8 mouse cellular contexts compared by ENCODE assay signal in genomic region chr6:92464781-92465337, GRCm38 (mm10).
DNase-seq lines count a peak whose midpoint lies in the region; ATAC-seq lines count a peak whose summit lies in the region.

No protein-coding gene starts in this region.

- H3K9ac ChIP-seq in embryonic facial prominence, embryonic 13.5 days: no peak overlapping the region
- H3K9ac ChIP-seq in hindbrain, embryonic 15.5 days: no peak overlapping the region

- peak; percentile 38 for DNase-seq in adrenal gland, adult 8-10 months
- DNase-seq in adrenal gland, adult 18-20 months (ENCODE audit: low spot score in 2 of 2): no peak
- DNase-seq in 3T3-L1 (ENCODE audit: low read depth, low spot score): peak; percentile 39
- DNase-seq in lung, postnatal 10 days: peak; percentile 83
- DNase-seq in frontal cortex, postnatal 25 days (ENCODE audit: low spot score in 2 of 2): no peak
- DNase-seq in spleen, postnatal 10 days (ENCODE audit: low spot score in 2 of 2): no peak

- no peak overlapping the region for H3K4me2 ChIP-seq in embryonic facial prominence, embryonic 13.5 days
- no peak overlapping the region for H3K4me2 ChIP-seq in hindbrain, embryonic 15.5 days

- ATAC-seq in embryonic facial prominence, embryonic 13.5 days (ENCODE audit: insufficient number of reproducible peaks, insufficient read depth, low FRiP score, low TSS enrichment, low read depth): no peak
- ATAC-seq in hindbrain, embryonic 15.5 days (ENCODE audit: low FRiP score, low read depth): peak; percentile 52

- H3K4me1 ChIP-seq in embryonic facial prominence, embryonic 13.5 days: peaks cover 47% of the 10 kb centered on the region
- peaks cover 82% of the 10 kb centered on the region for H3K4me1 ChIP-seq in hindbrain, embryonic 15.5 days (replicated peaks)

- WGBS in embryonic facial prominence, embryonic 13.5 days: 40% methylated on average over 7 of the region's 7 CpGs
- 42% methylated on average over 7 of the region's 7 CpGs for WGBS in hindbrain, embryonic 15.5 days

- H3K9me3 ChIP-seq in embryonic facial prominence, embryonic 13.5 days: no peaks in the 10 kb centered on the region
- no peaks in the 10 kb centered on the region for H3K9me3 ChIP-seq in hindbrain, embryonic 15.5 days

- H3K27ac ChIP-seq in embryonic facial prominence, embryonic 13.5 days: peak overlapping the region; percentile 13; the same call in 1 of the 2 replicates
- H3K27ac ChIP-seq in hindbrain, embryonic 15.5 days (replicated peaks): peak overlapping the region; percentile 59

- no peaks in the 10 kb centered on the region for H3K36me3 ChIP-seq in embryonic facial prominence, embryonic 13.5 days
- H3K36me3 ChIP-seq in hindbrain, embryonic 15.5 days: no peaks in the 10 kb centered on the region

- no peak overlapping the region for H3K4me3 ChIP-seq in embryonic facial prominence, embryonic 13.5 days
- no peak overlapping the region for H3K4me3 ChIP-seq in hindbrain, embryonic 15.5 days

- H3K27me3 ChIP-seq in embryonic facial prominence, embryonic 13.5 days: no peaks in the 10 kb centered on the region
- no peaks in the 10 kb centered on the region for H3K27me3 ChIP-seq in hindbrain, embryonic 15.5 days

Comparison
In these comparisons a context has a peak if more than half of its experiments do, and no peak if none do; other contexts are left out.
1. DNase-seq: peak in adrenal gland, adult 8-10 months (single experiment), 3T3-L1 (single experiment) and lung, postnatal 10 days (single experiment); none in adrenal gland, adult 18-20 months (0 of 2), frontal cortex, postnatal 25 days (0 of 2) and spleen, postnatal 10 days (0 of 2).